Mouse (Mus musculus) myocyte (in vitro differentiated cells): ENCODE measurements around the gene Bloc1s4.

Experiments used
- MAX ChIP-seq: IDR thresholded peaks from one replicate; pipeline ENCODE4 v1.6.1; 2011; ENCODE audit warnings: low read depth, mild to moderate bottlenecking, control low read depth
- MYOD1 ChIP-seq, 3 experiments: IDR thresholded peaks; one replicate each; pipeline ENCODE4 v1.6.1; 2011; ENCODE audit warnings: control low read depth in 2 of 3, low read depth in 2 of 3, mild to moderate bottlenecking in 2 of 3, moderate library complexity in 1 of 3; ENCODE audit not compliant: insufficient read length in 2 of 3, control insufficient read depth in 1 of 3
- POLR2A ChIP-seq: IDR thresholded peaks from one replicate; pipeline ENCODE4 v1.6.1; 2011; ENCODE audit warnings: low read depth, mild to moderate bottlenecking, control low read depth, moderate library complexity; ENCODE audit not compliant: insufficient read length
- TCF12 ChIP-seq: IDR thresholded peaks from one replicate; pipeline ENCODE4 v1.6.1; 2011; ENCODE audit warnings: mild to moderate bottlenecking, control low read depth; ENCODE audit not compliant: poor library complexity, insufficient read depth, severe bottlenecking
- USF1 ChIP-seq: IDR thresholded peaks from one replicate; pipeline ENCODE4 v1.6.1; 2011; ENCODE audit warnings: low read depth, mild to moderate bottlenecking, control low read depth, moderate library complexity

DNA sequence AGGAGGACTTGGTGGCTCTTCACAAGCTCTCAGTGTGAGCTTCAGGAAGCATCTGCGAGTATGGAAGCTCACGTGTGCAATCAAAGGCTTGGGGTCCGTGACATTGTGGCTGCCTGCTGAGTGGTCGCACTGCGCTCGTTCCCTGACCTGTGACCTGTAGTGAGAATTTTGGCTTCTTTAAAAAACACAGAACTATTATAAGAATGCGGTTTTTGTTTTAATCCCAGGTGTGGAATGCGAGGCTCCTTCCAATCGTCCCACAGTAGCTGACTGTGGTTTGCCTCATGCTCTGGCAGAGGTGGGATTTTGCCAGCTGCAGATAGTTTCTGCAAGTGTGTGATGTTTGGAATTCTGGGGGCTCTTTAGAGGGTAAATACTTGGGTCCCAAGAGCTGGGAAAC is 25.1 kb downstream of the Bloc1s4 start:
- no peak for TF ChIP-seq USF1
- no peak for TF ChIP-seq TCF12
- peak in 1 of 3 experiments; percentile 18 for TF ChIP-seq MYOD1 (IDR thresholded peaks at IDR 0.05; ENCODE audit: control insufficient read depth in 1 of 3, insufficient read length in 2 of 3, low read depth in 2 of 3)
- no peak for TF ChIP-seq POLR2A
- no peak for TF ChIP-seq MAX
